Mouse (Mus musculus) stomach, postnatal 0 days (tissue): ENCODE data around the gene Gm11007.
"Not testable (repeated sequence)": the region's sequence is repeated elsewhere in the genome, so short reads cannot be mapped to it uniquely, and the experiment has no call there.

ENCODE experiments used
- CTCF ChIP-seq: IDR thresholded peaks from 2 replicates; pipeline ENCODE4 v1.5.1; 2016; ENCODE audit warnings: antibody characterized with exemption, low read depth, mild to moderate bottlenecking, moderate library complexity
- EP300 ChIP-seq: optimal IDR thresholded peaks from 2 replicates; pipeline ENCODE3; 2016; ENCODE audit warnings: antibody characterized with exemption

DNA sequence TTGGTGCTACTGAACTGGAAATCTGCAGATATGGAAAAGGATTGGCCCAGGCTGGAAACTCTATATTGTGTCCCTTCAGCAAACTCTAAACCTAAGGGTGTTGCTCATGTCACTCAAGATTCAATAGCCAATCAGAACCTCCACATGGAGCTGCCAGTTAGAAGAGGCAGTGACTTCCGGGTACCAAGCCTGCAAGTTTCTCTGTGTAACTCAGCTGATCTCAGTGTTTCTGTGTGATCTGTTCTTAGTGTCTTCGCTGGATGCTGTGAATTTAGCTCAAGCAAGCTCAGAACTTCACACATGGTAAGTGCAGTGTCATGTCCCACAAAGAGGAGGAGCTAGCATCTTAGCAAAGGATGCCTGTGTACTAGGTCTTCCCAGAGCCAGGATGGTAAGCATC is at the start of gene Gm11007:
- TF ChIP-seq CTCF, EP300: not testable (repeated sequence)
